Mouse (Mus musculus): ENCODE results near the gene Fundc1.

DNA sequence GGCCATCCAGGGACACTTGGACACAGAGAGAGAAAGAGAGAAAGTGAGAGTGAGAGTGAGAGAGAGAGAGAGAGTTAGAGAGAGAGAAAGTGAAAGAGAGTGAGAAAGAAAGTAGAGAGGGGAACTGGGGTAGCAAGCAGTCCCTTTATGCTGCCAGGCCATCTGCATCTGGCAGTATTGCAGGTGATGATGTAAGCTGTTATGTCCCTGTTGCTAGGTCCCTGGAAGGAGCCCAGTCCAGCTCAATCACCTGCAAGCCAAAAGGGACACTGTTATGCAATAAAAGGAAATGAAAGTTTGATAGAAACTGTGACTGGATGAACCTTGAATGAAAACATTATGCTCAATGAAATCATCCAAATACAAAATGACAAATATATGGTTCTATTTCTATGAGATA is 52.0 kb downstream of the Fundc1 start:
- TF ChIP-seq POLR2A (IDR thresholded peaks at IDR 0.05; ENCODE audit: low read depth, low read length) (no peak), CTCF (IDR thresholded peaks at IDR 0.05; ENCODE audit: extremely low read depth, insufficient read depth, insufficient read length, insufficient replicate concordance) (no peak)

Data from spleen, adult 2 months (tissue).